Mouse (Mus musculus) CH12.LX (cell line): Measurements from ENCODE around the gene Lat2. TPM values are rescaled to one million over a fixed set of nuclear protein-coding genes. Genes with fewer than 3 reads are reported as not detected.

Experiments
- DNase-seq: peaks from one replicate; pipeline ENCODE4 v3.0.0-alpha.2; 2013; ENCODE audit errors: extremely low read depth
- H3K27ac ChIP-seq: 2 replicates; pipeline ENCODE4 v1.5.1; 2012; ENCODE audit warnings: low read depth, mild to moderate bottlenecking, control low read depth, moderate library complexity; ENCODE audit not compliant: insufficient read depth
- H3K27me3 ChIP-seq: replicated peaks from 2 replicates; pipeline ENCODE3; 2012; ENCODE audit warnings: inconsistent platforms
- H3K36me3 ChIP-seq, 2 experiments: replicated peaks in 1 of 2; 2 replicates each; pipeline versions ENCODE3 to v1.6.1; 2012; ENCODE audit warnings: inconsistent platforms in 1 of 2, low read length in 1 of 2, mild to moderate bottlenecking in 1 of 2, mixed read lengths in 1 of 2, moderate library complexity in 1 of 2; ENCODE audit not compliant: control insufficient read depth in 1 of 2, insufficient read depth in 1 of 2
- H3K4me1 ChIP-seq, 2 experiments: 2 replicates each; pipeline ENCODE4 v1.6.1; 2012; ENCODE audit warnings: inconsistent platforms in 1 of 2, moderate library complexity in 1 of 2; ENCODE audit not compliant: insufficient read depth in 2 of 2, control insufficient read depth in 1 of 2
- H3K4me2 ChIP-seq: 2 replicates; pipeline ENCODE4 v1.6.1; 2012; ENCODE audit warnings: low read depth, mild to moderate bottlenecking, control low read depth; ENCODE audit not compliant: poor library complexity, insufficient read depth, severe bottlenecking
- H3K4me3 ChIP-seq, 3 experiments: fragments of 150-350 bp in 1 of 3; sonication (generic) in 1 of 3; replicated peaks in 1 of 3; 2 replicates each; pipeline versions ENCODE3 to v1.5.1; 2011 to 2012; ENCODE audit warnings: low read depth in 2 of 3, low read length in 2 of 3, mild to moderate bottlenecking in 2 of 3, moderate library complexity in 2 of 3, control low read depth in 1 of 3, improper control_type of control experiment in 1 of 3, inconsistent platforms in 1 of 3, mixed read lengths in 1 of 3; ENCODE audit not compliant: poor library complexity in 1 of 3
- H3K79me2 ChIP-seq: replicated peaks from 2 replicates; pipeline ENCODE4 v1.6.1; 2012; ENCODE audit warnings: mild to moderate bottlenecking, moderate library complexity; ENCODE audit not compliant: control insufficient read depth, poor library complexity, insufficient read depth, severe bottlenecking; ENCODE audit errors: extremely low read depth
- H3K9ac ChIP-seq: 2 replicates; pipeline ENCODE4 v1.6.1; 2012; ENCODE audit warnings: low read depth, mild to moderate bottlenecking, control low read depth, moderate library complexity; ENCODE audit not compliant: insufficient read depth
- H3K9me3 ChIP-seq: replicated peaks from 2 replicates; pipeline ENCODE3; 2012; ENCODE audit warnings: low read length, inconsistent platforms, mixed read lengths
- CHD1 ChIP-seq: IDR thresholded peaks from 2 replicates; pipeline ENCODE4 v1.6.1; 2012; ENCODE audit warnings: low read depth, low read length, improper control_type of control experiment, inconsistent platforms
- E2F4 ChIP-seq: IDR thresholded peaks from 2 replicates; pipeline ENCODE4 v1.6.1; 2011; ENCODE audit warnings: low read depth, low read length, improper control_type of control experiment; ENCODE audit not compliant: insufficient replicate concordance
- ELF1 ChIP-seq: IDR thresholded peaks from 2 replicates; pipeline ENCODE4 v1.6.1; 2014; ENCODE audit warnings: low read depth, mild to moderate bottlenecking, inconsistent platforms, low read length, improper control_type of control experiment
- EP300 ChIP-seq: IDR thresholded peaks from 2 replicates; pipeline ENCODE4 v1.6.1; 2011; ENCODE audit warnings: low read length, improper control_type of control experiment
- ETS1 ChIP-seq: conservative IDR thresholded peaks from 2 replicates; pipeline ENCODE4 v1.6.1; 2012; ENCODE audit warnings: low read depth, mild to moderate bottlenecking, inconsistent platforms, low read length, improper control_type of control experiment, moderate library complexity
- GABPA ChIP-seq: IDR thresholded peaks from 2 replicates; pipeline ENCODE4 v1.6.1; 2012; ENCODE audit warnings: low read depth, low read length, improper control_type of control experiment, inconsistent platforms; ENCODE audit not compliant: insufficient replicate concordance
- IRF4 ChIP-seq: IDR thresholded peaks from 2 replicates; pipeline ENCODE4 v1.6.1; 2014; ENCODE audit warnings: low read depth, mild to moderate bottlenecking, inconsistent platforms, low read length, improper control_type of control experiment
- MXI1 ChIP-seq: IDR thresholded peaks from 2 replicates; pipeline ENCODE4 v1.6.1; 2011; ENCODE audit warnings: mild to moderate bottlenecking, low read depth, low read length, improper control_type of control experiment
- NELFE ChIP-seq: IDR thresholded peaks from 2 replicates; pipeline ENCODE4 v1.6.1; 2011; ENCODE audit warnings: low read depth, low read length, improper control_type of control experiment
- PAX5 ChIP-seq: IDR thresholded peaks from 2 replicates; pipeline ENCODE4 v1.6.1; 2012; ENCODE audit warnings: low read length, inconsistent platforms, mixed read lengths
- POLR2AphosphoS2 ChIP-seq: IDR thresholded peaks from 2 replicates; pipeline ENCODE4 v1.6.1; 2011; ENCODE audit warnings: low read depth, low read length, improper control_type of control experiment
- SIN3A ChIP-seq: IDR thresholded peaks from 2 replicates; pipeline ENCODE4 v1.6.1; 2012; ENCODE audit warnings: low read length, improper control_type of control experiment, inconsistent platforms
- SMC3 ChIP-seq: IDR thresholded peaks from 2 replicates; pipeline ENCODE4 v1.6.1; 2011; ENCODE audit warnings: low read depth, low read length, improper control_type of control experiment
- USF2 ChIP-seq: conservative IDR thresholded peaks from 2 replicates; pipeline ENCODE4 v1.6.1; 2011; ENCODE audit warnings: low read depth, low read length, improper control_type of control experiment
- ZNF384 ChIP-seq: IDR thresholded peaks from 2 replicates; pipeline ENCODE4 v1.6.1; 2012; ENCODE audit warnings: low read depth, low read length, improper control_type of control experiment, inconsistent platforms
- dilution Hi-C: fragments of 300-500 bp; cut with MboI; formaldehyde crosslinking; loops from 2 replicates; pipeline ENCODE4 v1.14.3; 2020; ENCODE audit warnings: low sequenced_read_pairs; ENCODE audit not compliant: extremely low pct_unique_long_range_greater_than_20kb, extremely low pct_ligation_motif_present
- in situ Hi-C: fragments of 300-500 bp; cut with MboI; formaldehyde crosslinking; loops from 3 replicates; pipeline ENCODE4 v1.14.3; 2019; ENCODE audit warnings: low sequenced_read_pairs, low pct_ligation_motif_present, low pct_unique_long_range_greater_than_20kb, mixed read lengths
- polyA plus RNA-seq: library from polyadenylated mRNA; unstranded; fragments of >175 nt; gene quantifications from 2 replicates; pipeline ENCODE4 v1.2.1, GENCODE M21; 2012; ENCODE audit warnings: low read depth; ENCODE audit not compliant: insufficient read length
- total RNA-seq, 2 experiments: library from RNA; depleted of rRNA; stranded (reverse); fragments of 300-350 nt in 1 of 2; fragments of >200 nt in 1 of 2; gene quantifications; 2 replicates each; pipeline ENCODE4 v1.2.3; 2012 to 2014

Lat2 gene
- total and polyA plus RNA-seq, 3 experiments = 89.7 to 121 (median 108) TPM

DNA sequence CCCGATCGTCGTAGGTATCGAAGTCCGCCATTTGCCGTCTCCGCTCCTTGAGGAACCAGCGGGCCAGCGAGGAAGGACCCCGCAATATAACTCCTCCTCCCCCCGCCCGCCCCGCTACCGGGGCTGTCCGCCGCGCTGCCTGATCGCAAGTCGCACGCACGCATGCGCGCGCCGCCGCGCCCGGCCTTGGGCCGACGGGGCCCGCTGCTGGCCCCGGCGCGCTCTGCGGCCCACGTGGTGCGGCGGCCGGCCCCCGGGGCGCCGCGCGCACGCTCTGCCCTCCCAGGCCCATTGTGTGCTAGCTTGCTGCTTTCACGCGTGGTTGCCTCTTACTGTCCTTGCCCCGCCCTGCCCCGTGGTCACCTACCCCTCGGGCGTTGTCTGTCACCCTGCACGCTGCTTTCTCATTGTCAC, 24.5 kb upstream of the Lat2 start, which contains the start of gene Eif4h (continued):
- no peak for TF ChIP-seq ETS1
- peak; percentile 22; the same call in 1 of the 2 replicates for TF ChIP-seq SIN3A
- no peak for TF ChIP-seq ZNF384
- TF ChIP-seq ELF1 = peak; percentile 60
- peak; percentile 82 for TF ChIP-seq NELFE
- TF ChIP-seq PAX5 = no peak
- no peak for TF ChIP-seq GABPA
- TF ChIP-seq E2F4 = no peak
- no peak; the same call in 1 of the 2 replicates for TF ChIP-seq USF2

DNA sequence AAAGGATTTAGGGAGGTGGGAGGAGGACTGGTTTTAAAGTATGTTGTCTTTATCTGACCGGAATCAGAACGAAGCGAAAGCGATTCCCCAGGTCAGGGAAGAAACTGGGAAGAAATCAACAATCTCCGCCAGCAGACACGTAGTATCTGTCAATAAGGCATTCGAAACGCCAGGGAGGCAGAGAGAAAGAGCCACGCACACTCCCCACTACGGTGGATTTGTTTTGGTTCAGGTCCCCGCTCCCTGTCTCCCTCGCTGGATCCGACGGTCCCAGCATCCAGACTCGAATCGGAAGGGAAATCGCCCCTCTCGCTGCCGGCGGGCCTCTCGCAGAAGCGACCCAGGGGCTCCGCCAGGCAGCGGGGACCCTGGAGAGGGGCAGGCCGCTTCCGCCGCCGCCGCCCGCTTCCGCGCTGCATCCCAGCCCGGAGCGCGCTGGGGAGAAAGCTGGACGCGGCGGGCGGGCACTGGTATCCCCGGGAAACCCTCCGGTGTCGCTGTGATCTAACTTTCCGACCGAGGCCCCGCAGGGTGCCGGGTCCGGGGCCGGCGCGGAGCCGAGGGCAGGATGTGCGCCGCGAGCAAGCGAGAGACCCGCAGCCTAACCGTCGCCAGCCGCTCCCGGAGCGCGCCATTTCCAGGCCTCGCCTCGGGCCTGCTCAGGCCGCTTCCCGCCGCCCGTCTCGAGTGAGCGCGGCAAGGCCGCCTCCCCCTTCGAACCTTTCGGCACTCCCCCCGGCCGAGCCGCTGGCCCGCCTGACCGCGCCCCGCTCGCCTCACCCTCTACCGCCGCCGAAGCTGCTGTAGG, 23.8 kb upstream of the Lat2 start:
- no peaks in the 10 kb centered on the region for H3K9me3 ChIP-seq
- in situ Hi-C loops = no loop called here
- H3K4me2 ChIP-seq = peak overlapping the region; percentile 98
- H3K36me3 ChIP-seq = peaks cover 12 to 30% of the 10 kb centered on the region in 2 experiments
- no peaks in the 10 kb centered on the region for H3K27me3 ChIP-seq
- TF ChIP-seq SIN3A (peak; percentile 6), IRF4 (0 out of 2 replicates have a peak, but pooled peaks have one; percentile 5), EP300 (no peak)
- peaks cover 53% of the 10 kb centered on the region for H3K79me2 ChIP-seq
- peak overlapping the region; percentile 95 for H3K9ac ChIP-seq
- H3K4me1 ChIP-seq = peaks cover 2 to 20% of the 10 kb centered on the region in 2 experiments; a peak in 3 of 4 replicates
- H3K4me3 ChIP-seq = peak overlapping the region; percentile 90 to 97 (median 94)
- no peak for DNase-seq
- dilution Hi-C loops = no loop called here
- peak overlapping the region; percentile 72 for H3K27ac ChIP-seq

DNA sequence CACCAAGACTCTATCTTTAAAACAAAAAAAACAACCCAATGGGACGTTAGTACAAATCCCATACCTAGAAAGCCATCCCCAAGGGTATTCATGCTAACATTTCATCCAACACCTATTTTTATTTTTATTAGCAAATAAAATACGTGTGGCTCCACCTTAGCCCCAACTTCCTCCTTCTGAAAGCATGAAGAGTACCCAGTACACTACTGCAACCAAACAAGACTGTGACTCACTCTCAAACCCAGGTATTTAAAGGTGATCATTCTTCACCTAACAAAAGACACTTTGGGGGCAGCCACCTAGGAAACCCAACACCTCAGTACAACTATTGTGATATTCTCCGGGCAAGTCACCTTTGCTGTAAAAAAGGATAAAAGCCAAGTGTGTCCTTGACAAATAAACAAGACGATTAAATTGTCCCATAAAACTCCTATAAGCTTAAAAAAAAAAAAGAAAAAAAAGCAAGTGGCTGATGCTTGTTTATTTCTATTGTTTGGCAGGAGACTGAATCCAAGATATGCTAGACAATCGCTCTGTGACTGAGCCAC, 23.1 kb upstream of the Lat2 start:
- H3K4me2 ChIP-seq = peak overlapping the region; percentile 98
- peaks cover 61% of the 10 kb centered on the region for H3K79me2 ChIP-seq
- peak overlapping the region; percentile 95 for H3K9ac ChIP-seq
- in situ Hi-C loops (no loop called here), dilution Hi-C loops (no loop called here)
- TF ChIP-seq POLR2AphosphoS2 = no peak
- peak; percentile 62; the same call in 1 of the 2 replicates for TF ChIP-seq CHD1
- no peak for TF ChIP-seq SMC3
- no peak for TF ChIP-seq NELFE
- peak; percentile 10; the same call in 1 of the 2 replicates for TF ChIP-seq MXI1
- TF ChIP-seq GABPA = no peak
- no peaks in the 10 kb centered on the region for H3K27me3 ChIP-seq
- peaks cover 18 to 38% of the 10 kb centered on the region in 2 experiments for H3K36me3 ChIP-seq
- no peak for DNase-seq
- H3K9me3 ChIP-seq = no peaks in the 10 kb centered on the region
- H3K4me3 ChIP-seq = peak overlapping the region; percentile 90 to 97 (median 94)
- no peak overlapping the region for H3K27ac ChIP-seq
- H3K4me1 ChIP-seq = peaks cover 2 to 26% of the 10 kb centered on the region in 2 experiments; a peak in 3 of 4 replicates
